Mouse (Mus musculus) left cerebral cortex, adult 9 months (tissue): ENCODE data around the gene Duoxa1.
"Not testable (repeated sequence)": the region's sequence is repeated elsewhere in the genome, so short reads cannot be mapped to it uniquely, and the experiment has no call there.

Experiments used
- DNase-seq, 2 experiments: peaks; one replicate each; pipeline ENCODE4 v3.0.0; 2022; ENCODE audit warnings: low spot score in 2 of 2

Gene Duoxa1

DNA sequence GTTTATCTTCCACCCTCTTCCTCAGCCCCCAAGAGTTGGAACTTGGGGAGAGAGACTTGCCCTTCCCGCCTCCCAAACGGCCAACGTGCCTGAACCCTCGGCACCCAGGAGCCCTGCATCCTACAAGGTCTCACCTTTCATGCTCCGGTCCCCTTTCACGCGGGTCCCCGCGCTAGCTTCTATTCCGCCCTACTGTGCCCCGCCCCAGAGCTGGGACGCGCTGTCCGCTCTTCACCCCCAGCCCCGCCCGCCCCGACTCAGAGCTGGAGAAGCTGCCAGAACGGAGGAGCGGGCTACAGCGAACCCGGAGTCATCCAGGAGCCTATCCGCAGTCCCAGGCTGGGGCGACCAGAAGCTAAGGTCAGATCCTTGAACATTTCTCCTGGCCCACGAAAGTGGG lies at the start of gene Duoxa1:
Gene Duoxa1 (minus strand): TSS at position 195 of the 400 bp plus-strand sequence.
- DNase-seq: no peak

DNA sequence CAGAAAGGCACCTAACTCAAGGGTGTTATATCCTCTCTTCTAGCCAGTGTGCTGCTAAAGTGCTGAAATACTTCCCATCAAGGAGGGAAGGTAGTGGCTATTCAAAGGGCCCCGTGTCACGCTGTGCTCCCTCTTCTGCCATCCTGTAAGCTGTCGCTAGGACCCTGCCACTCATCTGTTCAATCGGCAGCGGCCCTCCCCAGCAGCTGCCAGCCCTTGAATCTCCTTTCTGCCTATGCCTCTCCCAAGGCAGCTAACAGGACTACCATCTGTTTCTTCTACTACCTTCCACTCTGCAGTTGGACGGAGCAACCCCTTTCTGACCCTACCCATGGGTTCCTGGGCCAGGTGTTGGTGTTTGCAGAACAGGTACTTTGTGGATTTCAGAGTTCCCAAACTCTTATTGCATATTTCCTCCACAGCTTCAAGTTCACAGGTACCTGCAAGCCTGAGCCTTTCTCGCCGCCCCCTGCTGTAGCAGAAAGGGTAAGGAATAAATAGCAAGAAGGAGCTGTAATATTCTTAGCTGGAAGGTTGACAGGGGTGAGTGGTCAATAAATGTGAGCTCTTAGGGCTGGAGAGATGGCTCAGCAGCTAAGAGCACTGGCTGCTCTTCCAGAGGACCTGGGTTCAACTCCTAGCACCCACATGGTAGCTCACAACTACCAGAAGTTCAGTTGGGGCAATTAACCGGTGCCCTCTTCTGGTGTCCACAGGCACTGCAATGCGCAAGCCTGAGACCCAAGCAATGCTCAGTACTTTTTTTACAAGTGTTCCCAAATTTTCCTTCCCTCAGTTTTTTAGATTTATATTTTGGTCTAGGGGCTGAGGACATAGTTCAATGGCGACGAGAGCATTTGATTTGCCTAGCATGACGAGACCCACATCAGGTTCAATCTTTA lies 49.3 kb upstream of the Duoxa1 start:
- no peak for DNase-seq

GRCm38 (mm10) chr2:122361868-122362621 lies 48.5 kb upstream of the Duoxa1 start:
- DNase-seq: no peak

DNA sequence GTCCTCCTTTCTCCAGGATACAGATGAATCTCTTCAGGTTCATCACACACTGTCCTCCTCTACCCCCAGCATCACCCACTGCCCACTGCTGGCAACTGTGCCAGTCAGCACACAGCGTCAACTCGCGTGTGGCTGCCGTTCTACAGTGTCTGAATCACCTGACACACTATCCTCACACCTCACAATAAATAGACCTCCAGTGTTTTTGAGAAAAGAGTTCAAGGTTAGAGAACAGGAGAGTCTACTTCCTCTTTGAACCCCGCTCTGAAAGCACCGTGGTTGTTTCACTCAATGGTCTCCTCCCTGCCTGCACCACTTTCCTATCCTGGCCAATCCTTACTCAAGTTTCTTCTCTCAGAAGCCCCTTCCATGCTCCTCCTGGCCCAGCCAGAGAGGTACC lies 47.7 kb upstream of the Duoxa1 start:
- DNase-seq: no peak

DNA sequence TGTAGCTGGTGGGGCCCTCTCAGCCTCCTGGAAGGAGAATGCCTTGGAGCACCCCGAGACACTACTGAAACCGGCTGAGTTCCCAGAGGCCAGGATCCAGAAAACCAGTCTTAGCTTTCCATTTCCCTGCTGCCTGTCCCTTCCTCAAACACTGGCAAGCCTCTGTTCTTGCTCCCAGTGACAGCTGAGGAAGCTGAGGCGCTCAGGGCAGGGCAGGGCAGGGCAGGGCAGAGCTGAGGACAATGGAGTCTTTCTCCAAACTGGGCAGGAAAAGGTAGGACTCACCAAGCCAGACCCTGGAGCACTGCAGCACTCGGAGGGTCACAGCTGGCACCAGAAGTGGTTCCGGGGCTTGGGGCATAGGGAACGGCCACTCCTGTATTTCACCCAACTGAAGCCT lies 46.8 kb upstream of the Duoxa1 start:
- DNase-seq: no peak

- no peak for DNase-seq
Measured at GRCm38 (mm10) chr2:122356187-122356586, 42.7 kb upstream of the Duoxa1 start.

DNA sequence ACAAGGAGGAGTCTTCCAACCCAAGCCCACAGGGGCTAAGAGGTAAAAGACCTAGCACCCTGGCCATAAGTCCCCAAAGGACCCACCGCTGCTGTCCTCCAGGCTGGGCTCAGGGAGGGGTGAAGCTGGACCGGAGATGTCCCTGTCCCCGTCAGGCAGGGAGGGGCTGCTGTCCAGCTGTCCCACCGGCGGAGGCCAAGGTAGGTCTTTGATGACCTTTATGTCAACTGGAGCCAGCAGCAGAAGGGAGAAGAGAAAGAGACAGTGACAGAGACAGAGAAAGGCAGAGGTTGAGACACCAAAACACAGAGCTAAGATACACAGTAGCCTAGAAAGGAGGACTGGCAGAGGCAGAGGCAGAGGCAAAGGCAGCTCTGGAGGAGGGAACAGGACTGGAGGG lies 41.9 kb upstream of the Duoxa1 start:
- DNase-seq: no peak

DNA sequence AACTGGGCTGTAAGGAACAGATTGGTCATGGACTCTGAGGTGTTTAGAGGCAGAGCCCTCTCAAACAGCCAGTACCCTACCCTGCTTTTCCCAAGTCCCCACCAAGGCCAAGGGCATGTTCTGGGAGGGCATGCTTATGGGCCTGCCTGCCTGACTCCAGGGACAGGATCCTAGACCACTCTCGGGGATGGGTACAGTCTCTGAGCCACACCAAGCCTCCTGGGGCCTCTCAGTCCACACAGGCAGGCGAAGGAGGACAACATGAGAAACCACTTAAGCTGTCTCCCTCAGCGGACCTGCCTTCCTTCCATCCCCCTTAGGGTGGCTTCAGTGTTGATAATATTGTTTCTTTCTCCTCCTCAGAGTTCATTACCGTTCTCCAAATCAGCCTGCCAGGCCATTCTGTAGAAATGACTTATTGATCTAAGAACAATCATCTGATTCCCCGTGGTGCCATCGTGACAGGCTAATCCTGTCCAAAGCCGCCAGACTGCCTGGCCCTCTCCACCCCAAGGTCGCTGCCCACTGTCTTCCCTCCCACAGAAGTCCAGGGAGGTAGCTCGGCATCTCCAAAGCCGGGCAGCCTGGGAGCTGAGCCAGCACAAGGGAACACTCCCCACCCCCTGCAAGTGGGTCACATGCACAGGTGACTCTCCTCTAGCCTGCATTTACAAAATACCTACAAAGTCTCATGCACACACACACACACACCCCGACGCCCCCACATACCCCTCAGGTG lies 40.8 kb upstream of the Duoxa1 start:
- DNase-seq: no peak

GRCm38 (mm10) chr2:122353765-122354164 lies 40.2 kb upstream of the Duoxa1 start:
- DNase-seq: no peak

DNA sequence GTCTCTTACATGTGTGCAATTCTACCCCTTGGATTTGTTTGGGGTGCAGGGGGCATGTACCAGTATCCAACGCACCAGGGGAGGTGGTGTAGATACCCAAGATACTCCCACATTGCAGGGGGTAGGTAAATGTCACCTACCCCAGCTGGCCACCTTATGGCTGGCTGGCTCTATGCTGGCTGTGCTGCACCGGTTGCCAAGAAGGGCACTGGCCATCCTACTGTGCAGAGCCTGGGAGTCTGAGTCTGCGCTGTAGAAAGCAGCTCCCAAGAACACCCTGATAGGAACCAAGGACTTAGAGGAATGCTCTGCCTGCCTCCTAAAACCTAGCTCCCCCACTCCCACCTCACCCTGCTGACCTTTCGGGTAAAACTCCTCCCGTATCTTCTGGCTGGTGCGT lies 39.5 kb upstream of the Duoxa1 start:
- DNase-seq: no peak

DNA sequence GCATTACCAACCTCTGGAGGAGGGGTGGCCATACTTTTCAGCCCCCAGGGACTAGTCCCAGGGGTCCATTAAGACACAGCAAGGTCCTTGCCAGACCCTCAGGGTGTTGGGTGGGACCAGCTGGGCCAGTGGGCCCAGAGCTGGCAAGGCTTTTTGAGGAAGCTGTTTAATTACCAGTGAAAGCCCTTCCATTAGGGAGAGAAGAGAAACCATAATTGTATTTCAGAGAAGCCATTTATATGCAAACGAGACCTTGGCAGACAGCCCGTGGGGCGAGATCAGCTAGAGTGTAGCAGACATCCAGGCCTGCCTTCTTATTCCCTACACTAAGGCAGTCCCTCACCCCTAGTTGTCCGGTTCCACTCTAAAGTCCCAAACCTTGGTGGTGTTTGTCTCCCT lies 38.4 kb upstream of the Duoxa1 start:
- peak in 1 of 2 experiments; percentile 64 for DNase-seq

- DNase-seq: peak in 1 of 2 experiments; percentile 84
Measured at GRCm38 (mm10) chr2:122351156-122351930, 37.8 kb upstream of the Duoxa1 start.

GRCm38 (mm10) chr2:122349136-122349785 lies 35.7 kb upstream of the Duoxa1 start:
- DNase-seq: peak in 1 of 2 experiments; percentile 43

DNA sequence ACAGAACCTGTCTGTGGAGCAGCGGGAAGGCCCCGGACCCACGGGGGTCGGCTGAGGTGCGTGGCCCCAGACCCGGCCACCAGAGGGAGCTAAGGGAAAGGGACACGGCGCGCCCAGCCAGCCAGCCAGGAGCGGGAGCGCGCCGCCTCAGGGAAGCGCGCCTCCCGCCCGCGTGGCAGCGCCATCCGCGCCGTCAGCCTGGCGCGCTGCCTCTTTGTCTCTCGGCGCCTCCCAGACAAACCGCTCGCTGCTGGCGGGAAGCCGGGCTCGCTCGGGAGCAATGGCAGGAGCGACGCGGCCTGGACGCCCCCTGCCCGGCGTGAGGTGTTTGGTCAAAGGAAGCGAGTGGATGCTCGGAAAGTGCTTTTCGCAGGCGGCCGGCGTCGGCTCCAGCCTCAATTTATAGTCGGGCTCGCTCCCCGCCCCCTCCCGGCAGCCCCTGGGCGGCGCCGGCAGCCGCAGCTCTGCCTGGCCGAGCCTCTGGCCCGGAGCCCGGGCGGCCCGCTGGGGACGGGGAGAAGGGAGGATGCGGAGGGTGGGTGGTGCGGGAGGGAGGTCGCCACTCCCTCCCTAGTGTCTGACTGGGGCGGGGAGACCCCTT lies 35.1 kb upstream of the Duoxa1 start:
- DNase-seq: peak; percentile 82 to 87

GRCm38 (mm10) chr2:122347257-122347656 lies 33.7 kb upstream of the Duoxa1 start:
- DNase-seq: no peak

DNA sequence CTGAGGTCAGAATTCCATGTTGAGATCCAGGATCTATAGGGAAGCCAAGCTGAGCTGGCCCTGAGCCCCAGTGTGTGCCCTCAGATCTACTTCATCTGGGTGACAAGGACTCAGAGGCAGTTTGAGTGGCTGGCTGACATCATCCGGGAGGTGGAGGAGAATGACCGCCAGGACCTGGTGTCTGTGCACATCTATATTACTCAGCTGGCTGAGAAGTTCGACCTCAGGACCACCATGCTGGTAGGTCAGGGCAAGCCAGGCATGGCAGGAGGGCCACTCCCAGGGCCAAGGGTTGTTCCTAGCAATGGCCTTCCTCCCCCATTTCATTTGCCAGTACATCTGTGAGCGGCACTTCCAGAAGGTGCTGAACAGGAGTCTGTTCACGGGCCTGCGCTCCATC lies 32.6 kb upstream of the Duoxa1 start:
- not testable (repeated sequence) for DNase-seq

DNA sequence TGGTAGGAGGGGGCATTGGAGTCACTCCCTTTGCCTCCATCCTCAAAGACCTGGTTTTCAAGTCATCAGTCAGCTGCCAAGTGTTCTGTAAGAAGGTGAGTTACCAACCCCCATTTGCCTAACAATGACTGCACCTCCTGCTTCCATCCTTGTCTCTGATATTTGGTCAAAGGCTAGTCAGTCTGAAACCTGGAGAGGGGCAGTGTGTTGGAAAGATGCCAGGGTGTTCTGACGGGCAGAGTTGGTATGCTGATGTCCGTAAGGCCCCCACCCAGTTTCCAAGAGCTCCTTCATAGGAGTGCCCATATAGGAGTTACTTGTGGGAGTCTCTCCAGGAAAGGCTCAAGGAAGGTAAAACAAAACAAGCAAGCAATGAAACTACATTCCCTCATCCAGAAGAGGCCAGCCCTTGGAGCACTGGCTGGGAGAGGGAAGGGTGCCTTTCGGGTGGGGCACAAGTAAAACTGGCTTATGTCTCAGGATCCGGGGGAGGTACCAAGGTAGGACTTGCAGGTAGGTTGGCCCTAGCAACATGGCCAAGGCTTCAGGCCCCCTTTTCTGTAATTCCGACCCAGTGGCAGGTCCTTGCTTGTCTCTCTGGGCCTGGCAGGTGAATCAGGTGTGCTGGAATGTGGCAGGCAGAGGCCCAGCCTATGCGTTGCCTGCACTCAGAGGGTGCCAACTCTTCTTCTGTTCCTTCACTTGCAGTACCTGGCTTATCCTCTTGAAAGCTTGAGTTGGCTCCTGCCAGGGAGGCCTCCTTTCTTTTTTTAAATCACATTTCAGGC lies 31.8 kb upstream of the Duoxa1 start:
- no peak for DNase-seq

GRCm38 (mm10) chr2:122337291-122337690 lies 23.8 kb upstream of the Duoxa1 start:
- DNase-seq: no peak

DNA sequence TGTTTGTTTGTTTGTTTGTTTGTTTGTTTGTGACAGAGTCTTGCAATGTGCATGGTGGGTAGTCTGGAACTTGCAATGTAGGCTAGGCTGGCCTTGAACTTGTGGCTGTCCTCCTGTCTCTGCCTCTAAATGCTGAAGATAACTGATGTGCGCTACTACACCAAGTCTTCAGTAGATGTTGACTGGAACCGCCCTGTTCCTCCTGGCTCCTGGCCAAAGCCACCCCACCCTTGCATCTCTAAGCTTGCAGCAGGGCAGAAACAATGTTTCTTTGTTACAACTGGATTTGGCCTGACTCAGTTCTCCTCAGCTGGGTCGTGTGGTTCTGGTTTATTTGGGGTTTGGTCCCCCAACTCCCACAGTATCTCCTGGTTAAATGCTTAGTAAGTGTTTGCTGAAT lies 20.6 kb upstream of the Duoxa1 start:
- DNase-seq: no peak

- no peak for DNase-seq
Measured at GRCm38 (mm10) chr2:122332222-122332621, 18.7 kb upstream of the Duoxa1 start.
